8 mouse cellular contexts compared by ENCODE assay signal in the genomic region with DNA sequence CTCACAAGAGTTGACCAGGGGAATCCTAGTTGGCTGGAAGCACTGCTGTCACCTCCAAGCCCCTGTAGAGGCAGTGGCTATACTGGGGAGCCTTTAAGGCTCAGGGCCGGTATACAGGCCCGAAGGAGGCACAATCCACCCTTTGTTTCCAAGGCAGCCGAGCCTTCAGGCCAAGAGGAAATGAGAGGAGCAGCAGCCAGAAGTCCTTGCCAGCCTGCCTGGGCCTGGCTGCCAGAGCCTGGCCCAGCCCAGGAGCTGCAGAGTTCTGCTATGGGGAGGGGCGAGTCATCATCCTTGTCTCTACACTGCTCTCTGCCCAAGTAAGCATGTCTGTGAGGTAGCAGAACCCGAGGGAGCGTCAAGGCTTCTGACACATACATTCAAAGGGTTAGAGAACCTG. TPM values are rescaled to one million over a fixed set of nuclear protein-coding genes. Genes with fewer than 3 reads are reported as not detected.
A peak's percentile ranks its signal among the peaks of the same experiment; 100 is the strongest.
DNase-seq lines count a peak whose midpoint lies in the region; ATAC-seq lines count a peak whose summit lies in the region.

No protein-coding gene starts in this region.

- no peaks in the 10 kb centered on the region; the same call in none of the 2 replicates for H3K4me1 ChIP-seq in hindbrain, embryonic 16.5 days (ENCODE audit: control insufficient read depth, insufficient read depth, low read depth, low read length)

- no peaks in the 10 kb centered on the region for H3K36me3 ChIP-seq in hindbrain, embryonic 16.5 days (ENCODE audit: control insufficient read depth, insufficient read depth, low read length)

- H3K9ac ChIP-seq in hindbrain, embryonic 16.5 days (ENCODE audit: low read depth, low read length) = no peak overlapping the region

- no peak overlapping the region for H3K4me3 ChIP-seq in hindbrain, embryonic 16.5 days (ENCODE audit: low read length)

- peak; percentile 33 to 55 for DNase-seq in frontal cortex, postnatal 36 days (ENCODE audit: low spot score in 2 of 2)
- no peak for DNase-seq in frontal cortex, postnatal 14 days (ENCODE audit: low spot score in 2 of 2)
- peak; percentile 61 for DNase-seq in 3134 (ENCODE audit: extremely low read depth, insufficient read length, low spot score)
- peak; percentile 76 to 81 for DNase-seq in cerebellum, postnatal 10 days
- peak; percentile 43 for DNase-seq in lung, postnatal 14 days
- no peak for DNase-seq in spleen, postnatal 10 days (ENCODE audit: low spot score in 2 of 2)
- DNase-seq in liver = no peak

- no peak overlapping the region for H3K4me2 ChIP-seq in hindbrain, embryonic 16.5 days (ENCODE audit: low read length)

- peak; percentile 91 for ATAC-seq in hindbrain, embryonic 16.5 days

- no peak overlapping the region; the same call in 1 of the 2 replicates for H3K27ac ChIP-seq in hindbrain, embryonic 16.5 days (ENCODE audit: low read depth, low read length)

- WGBS in hindbrain, embryonic 16.5 days = 59% methylated on average over 6 of the region's 6 CpGs

- H3K27me3 ChIP-seq in hindbrain, embryonic 16.5 days (replicated peaks; ENCODE audit: control insufficient read depth, insufficient read depth, low read length) = no peaks in the 10 kb centered on the region

- H3K9me3 ChIP-seq in hindbrain, embryonic 16.5 days (ENCODE audit: control insufficient read depth, low read length) = no peaks in the 10 kb centered on the region

RNA-seq across cellular contexts. Expression of gene Fgfrl1, which starts 22.0 kb away (rescaled TPM):
- polyA plus RNA-seq in hindbrain, embryonic 16.5 days (2015; fragmentation: Nextera tagmentation; extraction: Ambion mirVana) = 4.7 and 4.8 TPM in 2 replicates

RNA-seq across cellular contexts. Expression of gene Slc26a1, which starts 38.8 kb away (rescaled TPM):
- 3.6 and 3.9 TPM in 2 replicates for polyA plus RNA-seq in hindbrain, embryonic 16.5 days (2015; fragmentation: Nextera tagmentation; extraction: Ambion mirVana)

RNA-seq across cellular contexts. Expression of gene Dgkq, which starts 44.7 kb away (rescaled TPM):
- 26.6 and 33.4 TPM in 2 replicates for polyA plus RNA-seq in hindbrain, embryonic 16.5 days (2015; fragmentation: Nextera tagmentation; extraction: Ambion mirVana)

RNA-seq across cellular contexts. Expression of gene Idua, which starts 54.0 kb away (rescaled TPM):
- polyA plus RNA-seq in hindbrain, embryonic 16.5 days (2015; fragmentation: Nextera tagmentation; extraction: Ambion mirVana) = 13.3 and 13.7 TPM in 2 replicates

Comparison
In these comparisons a context has a peak if more than half of its experiments do, and no peak if none do; other contexts are left out.
1. DNase-seq: peak in frontal cortex, postnatal 36 days (2 of 2), 3134 (single experiment), cerebellum, postnatal 10 days (2 of 2) and lung, postnatal 14 days (single experiment); none in frontal cortex, postnatal 14 days (0 of 2), spleen, postnatal 10 days (0 of 2) and liver (single experiment).